Mouse (Mus musculus) megakaryocyte, embryonic 14.5 days (primary cell): ENCODE measurements around the gene Rps3a1. TPM values are rescaled to one million over a fixed set of nuclear protein-coding genes. Genes with fewer than 3 reads are reported as not detected.

ENCODE experiments used
- H3K27me3 ChIP-seq: replicated peaks from 2 replicates; pipeline ENCODE3; 2012; ENCODE audit warnings: inconsistent platforms
- H3K36me3 ChIP-seq: replicated peaks from 2 replicates; pipeline ENCODE3; 2012; ENCODE audit warnings: low read length, inconsistent platforms, mixed read lengths
- H3K4me1 ChIP-seq: 2 replicates; pipeline ENCODE4 v1.6.1; 2012; ENCODE audit warnings: inconsistent platforms
- H3K4me3 ChIP-seq: replicated peaks from 2 replicates; pipeline ENCODE3; 2012; ENCODE audit warnings: moderate library complexity, mild to moderate bottlenecking, inconsistent platforms
- H3K9me3 ChIP-seq: 2 replicates; pipeline ENCODE4 v1.6.1; 2012; ENCODE audit warnings: inconsistent platforms
- FLI1 ChIP-seq: IDR thresholded peaks from 2 replicates; pipeline ENCODE4 v1.6.1; 2012; ENCODE audit warnings: low read length, inconsistent platforms, mixed read lengths
- GATA1 ChIP-seq: IDR thresholded peaks from 3 replicates; pipeline ENCODE4 v1.6.1; 2012; ENCODE audit warnings: mixed read lengths, low read length, inconsistent platforms, borderline replicate concordance
- polyA plus RNA-seq: library from polyadenylated mRNA; stranded (reverse); fragments of >175 nt; gene quantifications from 2 replicates; pipeline ENCODE4 v1.2.3, GENCODE M21; 2012; ENCODE audit warnings: low replicate concordance; ENCODE audit not compliant: insufficient read depth

Gene Rps3a1
- polyA plus RNA-seq, 1 experiment = 291 TPM

GRCm38 (mm10) chr3:86103449-86104291 is 38.8 kb downstream of the Rps3a1 start:
- peak overlapping the region; percentile 84 for H3K4me3 ChIP-seq

GRCm38 (mm10) chr3:86101956-86102355 is 40.5 kb downstream of the Rps3a1 start:
- peaks cover 6% of the 10 kb centered on the region for H3K9me3 ChIP-seq
- peaks cover 11% of the 10 kb centered on the region for H3K36me3 ChIP-seq
- no peaks in the 10 kb centered on the region for H3K27me3 ChIP-seq
- no peak overlapping the region for H3K4me3 ChIP-seq
- TF ChIP-seq GATA1 = no peak
- TF ChIP-seq FLI1 = no peak
- peaks cover 51% of the 10 kb centered on the region for H3K4me1 ChIP-seq

More at GRCm38 (mm10) chr3:86103449-86104291, 38.8 kb downstream of the Rps3a1 start:
- Histone ChIP-seq H3K27me3 (no peaks in the 10 kb centered on the region), H3K9me3 (peaks cover 6% of the 10 kb centered on the region), H3K36me3 (peaks cover 15% of the 10 kb centered on the region), H3K4me1 (peaks cover 57% of the 10 kb centered on the region)
- TF ChIP-seq GATA1 = no peak
- no peak for TF ChIP-seq FLI1

- H3K36me3 ChIP-seq = no peaks in the 10 kb centered on the region
- TF ChIP-seq FLI1 = no peak
- TF ChIP-seq GATA1 = no peak
- no peak overlapping the region for H3K4me3 ChIP-seq
- peaks cover 12% of the 10 kb centered on the region for H3K4me1 ChIP-seq
- H3K27me3 ChIP-seq = no peaks in the 10 kb centered on the region
- no peaks in the 10 kb centered on the region for H3K9me3 ChIP-seq
These were observed 48.6 kb downstream of the Rps3a1 start for GRCm38 (mm10) chr3:86093907-86094306.

- Histone ChIP-seq H3K4me1 (peaks cover 12% of the 10 kb centered on the region), H3K36me3 (no peaks in the 10 kb centered on the region), H3K27me3 (no peaks in the 10 kb centered on the region), H3K9me3 (no peaks in the 10 kb centered on the region), H3K4me3 (no peak overlapping the region)
- TF ChIP-seq FLI1 = no peak
- no peak for TF ChIP-seq GATA1
These were observed 49.2 kb downstream of the Rps3a1 start for GRCm38 (mm10) chr3:86093213-86093845.

Other genes with a start within 250 kb of the Rps3a1 start
- 0.44 TPM in 1 of 2 replicates, not detected in the other for gene Sh3d19, start 171.6 kb downstream of the Rps3a1 start, polyA plus RNA-seq
- gene Prss48, start 140.2 kb downstream of the Rps3a1 start, polyA plus RNA-seq = not detected in 2 replicates
- gene Lrba, start 82.0 kb upstream of the Rps3a1 start, polyA plus RNA-seq = 8.9 and 9.7 TPM in 2 replicates